Mouse (Mus musculus) left cerebral cortex, adult 9 months (tissue): ENCODE data around the gene Cpeb2.

Source experiments
- DNase-seq, 2 experiments: peaks; one replicate each; pipeline ENCODE4 v3.0.0; 2022; ENCODE audit warnings: low spot score in 2 of 2

Gene Cpeb2

DNA sequence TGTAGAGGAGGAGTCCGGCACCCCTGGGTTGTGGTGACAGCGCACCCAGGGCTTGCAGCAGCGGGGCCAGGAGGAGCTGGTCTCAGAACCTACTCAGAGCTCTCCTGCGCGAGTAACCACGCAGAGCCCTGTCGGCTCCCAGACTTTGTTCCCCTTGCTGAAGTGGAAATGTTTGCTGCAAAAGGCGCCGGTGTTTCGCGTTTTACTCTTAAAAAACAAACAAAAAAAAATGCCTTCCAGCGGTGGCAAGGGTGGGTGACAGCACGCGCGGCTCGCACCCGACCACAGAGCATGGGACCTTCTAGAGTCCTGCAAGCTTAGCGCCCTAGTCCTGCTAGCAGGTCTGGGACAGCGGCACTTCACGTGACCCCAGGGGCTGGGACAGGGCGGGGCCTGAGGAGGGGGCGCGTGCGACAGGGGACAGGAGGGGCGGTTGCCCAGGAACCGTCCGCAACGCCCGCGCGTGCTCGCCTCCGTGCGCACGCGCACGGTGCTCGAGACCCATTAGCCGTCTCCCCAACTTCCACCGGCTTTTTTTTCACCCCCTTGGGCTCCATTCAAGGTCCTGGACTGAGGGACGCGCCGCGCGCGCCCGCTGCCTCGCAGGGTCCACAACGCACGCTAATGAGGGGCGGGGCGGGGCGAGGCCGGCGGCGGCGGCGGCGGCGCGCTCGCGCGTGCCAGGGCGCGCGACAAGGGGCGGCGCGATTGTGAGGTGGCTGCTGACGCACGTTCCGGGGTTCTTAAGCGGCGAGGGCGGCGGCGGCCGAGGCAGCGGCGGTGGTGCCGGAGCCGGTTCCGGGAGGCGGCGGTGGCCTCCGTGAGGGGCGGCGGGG is at the start of gene Cpeb2:
Cpeb2 (plus strand) TSS at position 691 of the 836 bp plus-strand sequence.
- DNase-seq = peak; percentile 91 to 95

DNA sequence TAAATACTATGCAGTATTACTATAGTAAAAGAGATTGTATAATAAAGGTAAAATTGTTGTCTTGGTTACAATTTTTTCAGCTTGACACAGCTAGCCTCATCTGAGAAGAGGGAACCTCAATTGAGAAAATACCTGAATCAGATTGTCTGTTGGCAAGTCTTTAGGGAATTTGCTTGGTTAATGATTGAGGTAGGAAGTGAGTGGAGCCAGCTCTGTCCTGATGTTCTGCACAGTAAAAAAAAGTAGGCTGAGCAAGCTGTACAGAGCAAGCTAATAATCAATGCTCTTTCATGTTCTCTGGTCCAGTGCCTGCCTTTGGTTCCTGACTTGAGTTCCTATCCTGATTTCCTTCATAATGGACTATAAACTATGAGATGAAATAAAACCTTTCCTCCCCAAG is 49.4 kb upstream of the Cpeb2 start:
- DNase-seq = no peak

DNA sequence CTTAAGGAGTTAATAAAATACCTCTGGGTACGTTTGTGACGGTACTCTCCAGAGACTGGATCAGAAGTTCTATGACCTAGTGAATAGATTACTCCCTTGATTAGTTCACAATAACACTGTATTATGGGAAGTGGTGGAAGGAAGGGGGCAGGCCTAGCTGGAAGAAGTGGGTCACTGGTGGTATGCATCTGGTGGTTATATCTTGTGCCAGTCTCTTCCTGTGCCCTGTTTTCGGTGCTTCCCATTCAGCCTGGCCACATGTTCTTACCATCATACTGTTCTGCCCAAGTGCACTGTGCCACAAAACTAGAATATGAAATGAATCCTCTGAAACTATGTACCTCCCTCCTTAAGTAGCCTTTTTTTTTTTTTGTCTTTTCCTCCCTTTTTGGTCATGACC is 48.1 kb upstream of the Cpeb2 start:
- no peak for DNase-seq

- DNase-seq = no peak
These were observed 47.5 kb upstream of the Cpeb2 start for GRCm38 (mm10) chr5:43185478-43185877.

GRCm38 (mm10) chr5:43200686-43201085 is 32.3 kb upstream of the Cpeb2 start:
- DNase-seq = no peak

DNA sequence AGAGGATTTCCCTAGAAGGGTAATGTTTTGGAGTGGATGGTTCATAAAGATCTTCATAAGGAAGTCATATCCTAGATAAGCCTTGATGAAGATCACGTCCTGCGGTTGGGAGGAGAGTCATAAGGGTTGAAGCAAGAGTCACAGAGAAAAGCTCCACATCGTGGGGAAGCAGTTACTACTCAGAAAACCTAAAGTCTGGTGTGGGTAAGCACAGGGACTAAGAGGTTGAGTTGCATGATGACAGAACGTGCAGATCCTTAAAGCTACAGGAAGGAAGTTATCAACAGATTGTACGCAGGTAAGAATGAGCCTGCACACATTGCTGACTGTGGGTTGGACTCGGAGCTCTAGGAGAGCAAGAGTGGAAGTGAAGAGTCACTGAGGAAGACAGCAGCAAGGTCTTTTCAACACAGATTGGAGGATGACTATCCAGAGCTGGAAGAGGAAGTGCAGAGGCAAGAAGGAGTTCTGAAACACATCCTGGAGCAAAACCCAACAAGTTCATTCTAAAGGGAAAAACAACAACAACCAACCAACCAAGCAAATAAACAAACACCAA is 26.4 kb upstream of the Cpeb2 start:
- DNase-seq = no peak

- DNase-seq = no peak
These were observed 15.5 kb upstream of the Cpeb2 start for GRCm38 (mm10) chr5:43217468-43217867.

- DNase-seq = no peak
These were observed 14.8 kb upstream of the Cpeb2 start for GRCm38 (mm10) chr5:43217987-43218846.

DNA sequence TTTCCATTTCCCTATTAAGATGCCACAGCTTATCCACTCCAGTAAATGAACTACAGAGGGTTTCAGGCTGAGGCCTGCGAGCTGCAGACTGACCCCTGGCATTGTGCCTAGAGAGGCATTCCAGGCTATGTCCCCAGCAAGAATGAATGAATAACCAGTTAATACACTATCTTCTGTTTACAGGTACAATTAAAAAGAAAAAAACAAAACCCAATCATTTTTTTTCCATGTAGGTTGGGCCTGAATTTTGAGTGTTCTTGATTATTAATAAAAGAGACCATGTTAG is 14.2 kb upstream of the Cpeb2 start:
- no peak for DNase-seq

DNA sequence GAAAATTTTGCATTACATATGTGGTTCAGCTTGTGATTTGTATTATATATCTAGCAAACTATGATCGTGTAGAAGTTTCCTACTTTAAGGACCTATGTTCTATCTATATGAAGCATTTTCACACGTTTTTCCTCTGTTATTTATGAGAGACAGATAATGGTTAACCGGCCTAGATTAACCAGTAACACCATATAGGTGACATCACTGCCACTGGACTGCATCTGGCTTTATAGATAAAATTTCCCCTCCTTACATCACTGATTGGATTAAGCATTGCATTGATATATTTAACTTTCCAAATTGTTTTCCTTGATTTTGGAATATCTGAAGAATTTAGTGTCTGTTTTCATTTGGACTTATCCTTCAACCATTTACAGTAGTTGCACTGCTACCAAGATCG is 9.6 kb upstream of the Cpeb2 start:
- DNase-seq = no peak

DNA sequence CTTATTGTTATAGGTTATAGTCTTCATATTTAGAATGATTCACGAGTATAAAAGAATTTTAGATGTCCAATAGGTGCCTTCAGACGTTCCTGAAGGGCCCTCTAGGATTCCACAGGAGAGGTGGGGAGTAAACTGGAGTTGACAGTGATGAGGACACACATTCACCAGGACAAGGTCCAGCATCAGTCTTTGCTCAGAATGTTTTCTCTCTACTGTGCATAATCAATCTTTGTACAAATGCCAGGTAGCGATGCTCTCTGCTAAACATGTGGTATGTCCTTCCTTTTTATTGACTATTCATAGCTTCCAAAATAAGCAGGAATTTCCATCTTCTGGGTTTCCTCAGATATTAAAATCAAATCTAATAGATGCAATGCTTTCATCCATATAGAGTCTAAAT is 8.7 kb upstream of the Cpeb2 start:
- DNase-seq = no peak

GRCm38 (mm10) chr5:43226160-43226559 is 6.8 kb upstream of the Cpeb2 start:
- no peak for DNase-seq

DNA sequence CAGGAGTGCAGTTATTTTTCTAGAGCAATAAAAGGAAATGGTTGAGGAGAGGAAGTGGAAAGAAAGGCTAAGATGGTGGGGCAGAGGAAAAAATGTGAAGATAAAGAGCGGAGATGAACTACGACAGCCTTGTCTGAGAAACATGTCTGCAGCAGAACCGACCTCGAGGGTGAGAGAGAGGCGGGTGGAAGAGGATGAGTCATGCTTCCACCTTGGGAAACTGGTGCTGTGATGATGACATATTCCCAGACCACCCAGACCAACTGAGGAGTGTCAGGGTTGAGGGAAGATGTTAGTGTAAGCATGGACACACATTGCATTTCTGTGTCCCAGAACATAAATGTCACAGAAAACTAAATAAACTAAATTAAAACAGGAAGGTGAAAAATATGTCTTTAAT is 5.4 kb upstream of the Cpeb2 start:
- no peak for DNase-seq

DNA sequence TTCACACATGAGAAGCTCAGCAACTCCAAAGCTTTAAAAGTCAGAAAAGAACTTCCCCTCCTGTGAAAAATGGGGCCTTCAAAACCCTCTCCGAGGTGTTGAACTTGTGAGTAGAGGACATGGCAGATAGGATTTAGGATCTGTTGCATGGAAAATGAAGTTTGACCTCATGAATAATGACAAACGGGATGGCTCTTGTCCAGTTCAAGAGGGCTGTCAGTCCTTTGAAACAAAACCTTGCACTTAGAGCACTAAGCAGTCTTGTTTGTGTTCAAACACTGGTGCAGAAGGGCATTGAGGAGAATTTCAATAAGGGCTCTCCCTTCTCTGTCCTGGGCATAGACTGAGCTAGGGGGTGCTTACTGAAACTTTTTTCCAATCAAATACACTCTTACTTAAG is 1.9 kb upstream of the Cpeb2 start:
- no peak for DNase-seq

GRCm38 (mm10) chr5:43232149-43232479 is 856 bp upstream of the Cpeb2 start:
- DNase-seq = no peak

GRCm38 (mm10) chr5:43233316-43234181 is 579 bp downstream of the Cpeb2 start:
- peak; percentile 73 to 83 for DNase-seq

- DNase-seq = peak in 1 of 2 experiments; percentile 23
These were observed 1.6 kb downstream of the Cpeb2 start for GRCm38 (mm10) chr5:43234321-43235185.

DNA sequence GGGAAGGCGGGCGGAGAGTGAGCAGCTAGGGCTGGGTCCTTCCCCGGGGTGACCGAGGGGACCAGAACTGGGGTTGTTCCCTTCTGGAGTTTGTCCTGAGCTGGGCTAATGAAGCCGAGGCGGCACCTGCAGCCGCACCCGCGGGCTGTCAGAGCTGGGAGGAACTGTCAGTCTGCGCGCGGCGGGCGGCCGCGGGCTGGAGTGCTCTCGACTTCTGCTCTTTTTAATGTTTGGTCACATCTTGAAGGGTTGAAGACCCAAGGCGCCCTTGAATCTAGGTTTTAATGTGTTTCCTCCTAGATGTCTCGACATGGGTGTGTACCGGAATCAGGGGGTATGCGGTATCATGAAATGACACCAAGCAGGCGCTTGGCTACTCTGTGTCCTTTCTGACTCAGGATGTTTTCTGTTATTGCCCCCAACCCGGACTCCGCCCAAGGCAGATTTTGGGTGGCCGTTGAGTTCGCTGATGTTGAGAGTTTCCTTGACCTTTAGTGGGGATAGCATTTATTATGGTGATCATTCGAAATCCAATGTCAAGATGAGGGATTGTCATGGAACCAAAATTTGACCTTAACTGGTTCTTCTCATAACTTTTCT is 2.3 kb downstream of the Cpeb2 start:
- peak in 1 of 2 experiments; percentile 47 for DNase-seq

GRCm38 (mm10) chr5:43235997-43236396 is 3.0 kb downstream of the Cpeb2 start:
- DNase-seq = no peak

GRCm38 (mm10) chr5:43236476-43236875 is 3.5 kb downstream of the Cpeb2 start:
- DNase-seq = no peak

DNA sequence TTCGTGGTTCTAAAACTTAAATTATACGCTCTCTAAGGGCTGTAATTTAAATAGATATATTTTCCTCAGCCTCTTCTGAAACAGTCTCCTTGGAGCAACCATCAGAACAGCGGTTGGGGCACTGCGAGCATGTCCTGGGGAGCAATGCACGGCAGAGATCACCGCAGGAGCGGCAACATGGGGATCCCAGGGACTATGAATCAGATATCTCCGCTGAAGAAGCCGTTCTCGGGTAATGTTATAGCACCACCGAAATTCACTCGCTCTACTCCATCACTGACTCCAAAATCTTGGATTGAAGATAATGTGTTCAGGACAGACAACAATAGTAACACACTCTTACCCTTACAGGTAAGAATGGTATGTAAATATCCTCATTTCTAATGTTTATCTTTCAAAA is 4.3 kb downstream of the Cpeb2 start:
- no peak for DNase-seq
